Mouse (Mus musculus) heart, postnatal 0 days (tissue): ENCODE data around the gene Kpna3. TPM values are rescaled to one million over a fixed set of nuclear protein-coding genes. Genes with fewer than 3 reads are reported as not detected.

Experiments
- ATAC-seq: fragments of 200-750 bp; cut with Nextera tagmentation; 2 replicates; pipeline ENCODE4 v1.8.0; 2017; ENCODE audit warnings: low read depth, moderate number of reproducible peaks, moderate library complexity; ENCODE audit not compliant: insufficient read depth
- DNase-seq: peaks from one replicate; pipeline ENCODE4 v3.0.0-alpha.2; 2016; ENCODE audit warnings: low spot score
- H3K27ac ChIP-seq: fragments of 300-500 bp; sonication (generic); 2 replicates; pipeline ENCODE4 v1.5.1; 2014; ENCODE audit warnings: low read depth, mild to moderate bottlenecking
- H3K27me3 ChIP-seq: fragments of 300-500 bp; sonication (generic); 2 replicates; pipeline ENCODE4 v1.6.1; 2014; ENCODE audit warnings: low read length, mixed read lengths; ENCODE audit not compliant: control insufficient read depth, insufficient read depth
- H3K36me3 ChIP-seq: fragments of 300-500 bp; sonication (generic); replicated peaks from 2 replicates; pipeline ENCODE4 v1.6.1; 2014; ENCODE audit warnings: low read length, mixed read lengths; ENCODE audit not compliant: control insufficient read depth, insufficient read depth
- H3K4me1 ChIP-seq: fragments of 300-500 bp; sonication (generic); 2 replicates; pipeline ENCODE4 v1.6.1; 2014; ENCODE audit warnings: antibody characterized with exemption; ENCODE audit not compliant: control insufficient read depth, insufficient read depth
- H3K4me2 ChIP-seq: fragments of 300-500 bp; sonication (generic); 2 replicates; pipeline ENCODE4 v1.6.1; 2014; ENCODE audit warnings: low read depth, mild to moderate bottlenecking, low read length, moderate library complexity
- H3K4me3 ChIP-seq: fragments of 300-500 bp; sonication (generic); 2 replicates; pipeline ENCODE4 v1.5.1; 2014; ENCODE audit warnings: low read depth, low read length
- H3K9ac ChIP-seq: fragments of 300-500 bp; sonication (generic); replicated peaks from 2 replicates; pipeline ENCODE4 v1.6.1; 2014; ENCODE audit warnings: low read depth, low read length, mixed read lengths
- H3K9me3 ChIP-seq: fragments of 300-500 bp; sonication (generic); replicated peaks from 2 replicates; pipeline ENCODE4 v1.6.1; 2016; ENCODE audit warnings: low read length; ENCODE audit not compliant: control insufficient read depth
- CTCF ChIP-seq: IDR thresholded peaks from 2 replicates; pipeline ENCODE4 v1.5.1; 2016; ENCODE audit warnings: antibody characterized with exemption, control low read depth, low read depth
- EP300 ChIP-seq: IDR thresholded peaks from 2 replicates; pipeline ENCODE4 v1.6.1; 2016; ENCODE audit warnings: antibody characterized with exemption, low read depth
- WGBS: fragments of 180-500 bp; shearing (Covaris S2); extraction: QIAGEN DNeasy Blood & Tissue Kit; methylation state at CpG from one replicate; pipeline ENCODE4 v1.1.7; 2014; 5-methylcytosine and 5-hydroxymethylcytosine counted together
- polyA plus RNA-seq: library from polyadenylated mRNA; unstranded; fragments of >200 nt; fragmentation: Nextera tagmentation; extraction: Ambion mirVana; gene quantifications from 2 replicates; pipeline ENCODE4 v1.2.1, GENCODE M21; 2015
- total RNA-seq: library from RNA; depleted of rRNA; stranded (reverse); fragments of >200 nt; gene quantifications from 2 replicates; pipeline ENCODE4 v1.2.3, GENCODE M21; 2014; ENCODE audit warnings: low replicate concordance; rRNA removed

The Kpna3 gene
- total and polyA plus RNA-seq, 2 experiments from 2014 or later, result 23.2 to 26.6 TPM

GRCm38 (mm10) chr14:61316861-61317260 lies 122.8 kb downstream of the Kpna3 start:
- 33% methylated on average over 4 of the region's 4 CpGs for WGBS
- Histone ChIP-seq H3K4me2 (no peak overlapping the region), H3K4me1 (no peaks in the 10 kb centered on the region), H3K27me3 (no peaks in the 10 kb centered on the region), H3K36me3 (no peaks in the 10 kb centered on the region), H3K4me3 (no peak overlapping the region), H3K9me3 (no peaks in the 10 kb centered on the region), H3K27ac (no peak overlapping the region), H3K9ac (no peak overlapping the region)
- no peak for TF ChIP-seq EP300
- peak; percentile 65 for TF ChIP-seq CTCF
- DNase-seq, result peak; percentile 34
- ATAC-seq, result no peak

Other genes with a start within 250 kb of the Kpna3 start
- 97.9 and 117 TPM in 2 replicates for gene Sgcg, start 181.4 kb downstream of the Kpna3 start, total RNA-seq
- gene Sgcg, start 181.4 kb downstream of the Kpna3 start, polyA plus RNA-seq, result 135 and 143 TPM in 2 replicates
- not detected in 2 replicates for gene Arl11, start 130.1 kb downstream of the Kpna3 start, total RNA-seq
- gene Arl11, start 130.1 kb downstream of the Kpna3 start, polyA plus RNA-seq, result 0.33 and 0.79 TPM in 2 replicates
- 0.38 and 0.46 TPM in 2 replicates for gene Ebpl, start 79.4 kb downstream of the Kpna3 start, total RNA-seq
- 2.9 and 3.4 TPM in 2 replicates for gene Ebpl, start 79.4 kb downstream of the Kpna3 start, polyA plus RNA-seq
- gene Spryd7, start 117.0 kb upstream of the Kpna3 start, total RNA-seq, result 18.5 and 28.0 TPM in 2 replicates
- gene Spryd7, start 117.0 kb upstream of the Kpna3 start, polyA plus RNA-seq, result 40.5 and 41.9 TPM in 2 replicates
- gene Trim13, start 158.4 kb upstream of the Kpna3 start, total RNA-seq, result 10.9 and 11.2 TPM in 2 replicates
- gene Trim13, start 158.4 kb upstream of the Kpna3 start, polyA plus RNA-seq, result 18.6 and 18.7 TPM in 2 replicates
- gene Kcnrg, start 167.6 kb upstream of the Kpna3 start, total RNA-seq, result 1.9 TPM in 1 of 2 replicates, not detected in the other
- gene Kcnrg, start 167.6 kb upstream of the Kpna3 start, polyA plus RNA-seq, result 0.16 and 0.33 TPM in 2 replicates